Mouse (Mus musculus): ENCODE measurements at regions not wholly inside any gene's neighbourhood (a gene's known extent, or its start where the extent isn't known, plus 50 kb on each side); places are given as distances from the start of the nearest gene placed in this dataset.

DNA sequence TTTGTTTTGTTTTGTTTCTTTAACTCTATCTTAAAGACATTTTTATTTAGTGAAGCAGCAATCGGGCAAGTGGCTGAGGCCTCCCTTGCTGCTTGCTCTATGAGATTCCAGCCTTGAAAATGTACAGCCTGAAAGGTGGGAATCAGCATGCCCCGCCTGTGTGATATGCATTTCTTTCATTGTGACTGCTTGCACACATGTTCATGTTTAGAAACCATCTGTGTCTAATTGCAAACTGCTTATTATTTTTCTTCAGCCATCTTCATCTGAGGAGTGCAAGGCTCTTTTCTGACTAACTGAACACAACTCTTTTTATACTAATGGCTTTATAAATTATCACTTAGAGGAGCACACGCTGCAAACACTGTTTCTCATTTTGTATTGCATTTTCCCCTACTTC lies 449.0 kb upstream of the Sptlc3 start:
- WGBS: 67% methylated on average over 3 of the region's 3 CpGs
- Histone ChIP-seq H3K27ac (ENCODE audit: insufficient read depth, low read depth, low read length) (no peak overlapping the region), H3K4me1 (ENCODE audit: control insufficient read depth, insufficient read depth, low read length) (no peaks in the 10 kb centered on the region), H3K4me3 (ENCODE audit: insufficient read depth, low read depth, low read length) (no peak overlapping the region)
- no peak for TF ChIP-seq CTCF (IDR thresholded peaks at IDR 0.05; ENCODE audit: insufficient read depth, low read depth, low read length)
- no peak for TF ChIP-seq POLR2A (IDR thresholded peaks at IDR 0.05; ENCODE audit: insufficient read depth, low read depth, low read length)

DNA sequence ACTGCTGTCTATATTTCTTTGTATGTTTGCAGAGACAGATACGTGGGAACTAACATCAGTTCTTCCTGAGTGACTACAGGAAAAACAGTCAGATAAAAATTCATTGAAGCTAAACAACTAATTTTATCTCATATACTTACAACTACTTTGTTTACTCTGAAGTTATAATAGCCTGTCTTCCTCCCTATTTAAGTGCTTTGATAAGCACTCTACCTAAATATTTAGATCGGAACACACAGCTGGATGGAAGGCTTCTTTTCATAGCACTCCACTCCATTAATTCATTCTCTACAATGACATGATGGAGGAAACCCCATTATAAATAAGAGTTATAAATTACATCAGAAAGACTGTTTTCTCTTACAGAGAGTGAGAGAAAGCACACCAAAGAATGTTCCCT lies 438.5 kb upstream of the Sptlc3 start:
- no peak overlapping the region for H3K27ac ChIP-seq (ENCODE audit: insufficient read depth, low read depth, low read length)
- no peaks in the 10 kb centered on the region for H3K4me1 ChIP-seq (ENCODE audit: control insufficient read depth, insufficient read depth, low read length)
- no peak for TF ChIP-seq POLR2A (IDR thresholded peaks at IDR 0.05; ENCODE audit: insufficient read depth, low read depth, low read length)
- 66% methylated on average over 2 of the region's 2 CpGs for WGBS
- H3K4me3 ChIP-seq (ENCODE audit: insufficient read depth, low read depth, low read length): no peak overlapping the region

DNA sequence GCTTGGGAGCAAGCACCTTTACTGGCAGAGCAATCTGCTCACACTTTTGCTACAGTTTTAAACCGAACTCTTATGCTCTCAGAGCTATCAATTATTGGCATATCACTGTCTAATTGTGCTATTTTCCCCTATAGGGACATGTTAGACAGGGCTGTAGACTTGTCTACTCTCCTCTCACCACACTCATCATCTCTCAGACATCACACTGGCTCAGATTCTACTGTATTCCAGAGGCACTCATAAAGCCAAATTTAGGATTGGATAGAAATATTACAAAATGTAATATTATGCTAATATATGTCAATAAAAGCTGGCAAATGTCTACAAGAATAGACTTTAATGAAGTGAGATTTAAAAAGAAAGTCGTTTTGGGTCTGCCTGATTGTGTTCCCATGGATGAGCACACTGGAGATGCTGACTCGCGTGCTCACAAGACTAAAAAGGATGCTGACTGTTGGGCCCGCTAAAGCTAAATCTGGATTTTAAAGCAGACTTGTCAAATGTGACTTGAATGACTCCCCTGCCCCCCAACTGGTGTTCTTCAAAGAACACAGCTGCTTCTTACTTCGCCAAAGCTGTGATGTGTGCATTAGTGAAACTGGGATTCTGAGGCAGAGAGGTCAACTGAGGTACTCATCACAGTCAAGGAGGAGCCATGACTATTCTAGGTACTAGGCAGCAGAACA lies 424.3 kb upstream of the Sptlc3 start:
- 61% methylated on average over 6 of the region's 6 CpGs for WGBS
- no peaks in the 10 kb centered on the region for H3K4me1 ChIP-seq (ENCODE audit: control insufficient read depth, insufficient read depth, low read length)
- no peak overlapping the region for H3K4me3 ChIP-seq (ENCODE audit: insufficient read depth, low read depth, low read length)
- H3K27ac ChIP-seq (ENCODE audit: insufficient read depth, low read depth, low read length): no peak overlapping the region
- TF ChIP-seq POLR2A (IDR thresholded peaks at IDR 0.05; ENCODE audit: insufficient read depth, low read depth, low read length): no peak
- no peak for TF ChIP-seq CTCF (IDR thresholded peaks at IDR 0.05; ENCODE audit: insufficient read depth, low read depth, low read length)

DNA sequence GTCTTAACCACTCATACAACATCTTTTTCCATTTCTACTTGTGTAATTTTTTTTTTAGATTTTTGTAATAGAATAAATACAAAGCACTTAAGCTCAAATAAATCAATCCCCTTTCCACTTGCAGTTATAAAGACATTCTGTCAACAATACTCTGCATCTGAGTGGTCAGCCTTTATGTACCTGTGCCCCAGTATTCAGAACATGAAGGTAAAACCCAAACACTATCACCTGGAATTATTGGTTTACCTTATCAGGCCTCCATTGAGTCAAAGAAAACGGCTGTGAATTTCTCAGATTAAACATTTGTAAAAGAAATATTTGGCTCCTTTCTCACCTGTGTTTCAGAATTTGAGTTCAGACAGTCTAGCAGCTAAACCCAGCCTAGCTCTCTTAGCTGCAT lies 422.0 kb upstream of the Sptlc3 start:
- Histone ChIP-seq H3K4me3 (ENCODE audit: insufficient read depth, low read depth, low read length) (no peak overlapping the region), H3K27ac (ENCODE audit: insufficient read depth, low read depth, low read length) (no peak overlapping the region), H3K4me1 (ENCODE audit: control insufficient read depth, insufficient read depth, low read length) (no peaks in the 10 kb centered on the region)
- TF ChIP-seq POLR2A (IDR thresholded peaks at IDR 0.05; ENCODE audit: insufficient read depth, low read depth, low read length) (no peak), CTCF (IDR thresholded peaks at IDR 0.05; ENCODE audit: insufficient read depth, low read depth, low read length) (no peak)
- WGBS: 91% methylated on average over 1 of the region's 1 CpGs

DNA sequence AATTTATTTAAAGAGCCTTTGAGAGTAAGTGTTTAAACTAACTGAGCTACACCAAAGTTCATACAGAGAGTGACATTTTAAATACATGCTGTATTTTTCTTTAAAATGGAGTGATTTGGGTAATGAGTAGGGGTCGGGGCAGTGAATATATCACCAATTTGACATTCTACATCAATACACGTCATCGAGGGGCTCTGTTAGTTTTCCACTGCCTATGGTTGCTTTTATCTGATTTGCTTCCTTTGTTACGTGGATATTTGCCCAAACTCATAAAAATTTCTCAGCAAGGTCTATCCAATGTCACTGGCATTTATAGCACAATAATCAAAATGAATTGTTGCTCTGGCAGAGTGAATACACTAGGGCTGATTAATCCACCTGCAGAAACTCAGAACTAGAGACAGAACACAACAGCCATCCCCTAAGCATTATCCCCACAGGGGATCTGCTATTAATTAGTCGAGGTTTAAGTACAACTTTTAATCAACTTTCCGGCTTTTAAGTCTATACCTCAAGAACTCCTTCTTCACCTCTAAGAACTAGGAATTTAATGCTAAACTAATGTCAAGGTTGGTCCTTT lies 400.1 kb upstream of the Sptlc3 start:
- no peaks in the 10 kb centered on the region for H3K4me1 ChIP-seq (ENCODE audit: control insufficient read depth, insufficient read depth, low read length)
- H3K27ac ChIP-seq (ENCODE audit: insufficient read depth, low read depth, low read length): no peak overlapping the region
- WGBS: 80% methylated on average over 6 of the region's 6 CpGs
- H3K4me3 ChIP-seq (ENCODE audit: insufficient read depth, low read depth, low read length): no peak overlapping the region
- TF ChIP-seq CTCF (IDR thresholded peaks at IDR 0.05; ENCODE audit: insufficient read depth, low read depth, low read length) (no peak), POLR2A (IDR thresholded peaks at IDR 0.05; ENCODE audit: insufficient read depth, low read depth, low read length) (no peak)

DNA sequence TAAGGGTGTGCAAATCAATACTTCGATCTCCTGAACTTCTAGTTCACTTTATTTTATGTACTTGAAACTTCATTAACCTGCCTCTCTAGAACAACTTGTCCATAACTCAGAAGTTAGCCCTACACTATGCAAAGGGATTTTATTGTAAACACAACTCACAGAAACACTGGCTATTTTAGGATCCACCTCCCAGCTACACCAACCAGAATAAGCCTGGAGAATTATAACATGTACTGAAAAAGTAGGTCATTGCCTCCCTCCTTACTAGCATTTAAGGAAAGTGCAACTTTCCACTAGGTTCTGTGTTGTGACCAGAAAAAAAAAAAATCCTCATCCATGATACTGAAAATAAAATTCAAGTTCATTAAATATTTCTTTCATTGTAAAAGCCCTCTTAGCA lies 382.0 kb upstream of the Sptlc3 start:
- Histone ChIP-seq H3K27ac (ENCODE audit: insufficient read depth, low read depth, low read length) (no peak overlapping the region), H3K4me1 (ENCODE audit: control insufficient read depth, insufficient read depth, low read length) (no peaks in the 10 kb centered on the region), H3K4me3 (ENCODE audit: insufficient read depth, low read depth, low read length) (no peak overlapping the region)
- 78% methylated on average over 1 of the region's 1 CpGs for WGBS
- TF ChIP-seq CTCF (IDR thresholded peaks at IDR 0.05; ENCODE audit: insufficient read depth, low read depth, low read length) (no peak), POLR2A (IDR thresholded peaks at IDR 0.05; ENCODE audit: insufficient read depth, low read depth, low read length) (no peak)

DNA sequence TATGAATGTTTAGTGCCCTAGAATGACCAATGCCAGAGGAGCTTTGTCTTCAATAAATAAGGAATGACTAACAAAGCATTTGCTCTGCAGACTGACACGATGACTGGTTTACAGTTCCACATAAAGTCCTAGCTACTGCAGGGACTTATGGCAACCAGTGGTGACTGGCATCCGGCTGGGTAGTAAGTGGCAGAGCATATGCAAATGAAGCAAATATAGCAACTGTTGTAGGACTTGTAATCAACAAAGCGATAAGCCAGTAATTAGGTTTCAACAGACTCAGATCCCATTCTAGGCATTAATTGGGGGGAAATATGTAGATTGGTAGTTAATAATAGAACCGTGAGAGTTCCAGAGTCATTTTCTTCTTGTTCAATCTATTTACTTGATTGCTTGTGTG lies 379.2 kb upstream of the Sptlc3 start:
- no peak for TF ChIP-seq POLR2A (IDR thresholded peaks at IDR 0.05; ENCODE audit: insufficient read depth, low read depth, low read length)
- TF ChIP-seq CTCF (IDR thresholded peaks at IDR 0.05; ENCODE audit: insufficient read depth, low read depth, low read length): no peak
- H3K4me3 ChIP-seq (ENCODE audit: insufficient read depth, low read depth, low read length): no peak overlapping the region
- no peaks in the 10 kb centered on the region for H3K4me1 ChIP-seq (ENCODE audit: control insufficient read depth, insufficient read depth, low read length)
- 25% methylated on average over 4 of the region's 4 CpGs for WGBS
- H3K27ac ChIP-seq (ENCODE audit: insufficient read depth, low read depth, low read length): no peak overlapping the region

DNA sequence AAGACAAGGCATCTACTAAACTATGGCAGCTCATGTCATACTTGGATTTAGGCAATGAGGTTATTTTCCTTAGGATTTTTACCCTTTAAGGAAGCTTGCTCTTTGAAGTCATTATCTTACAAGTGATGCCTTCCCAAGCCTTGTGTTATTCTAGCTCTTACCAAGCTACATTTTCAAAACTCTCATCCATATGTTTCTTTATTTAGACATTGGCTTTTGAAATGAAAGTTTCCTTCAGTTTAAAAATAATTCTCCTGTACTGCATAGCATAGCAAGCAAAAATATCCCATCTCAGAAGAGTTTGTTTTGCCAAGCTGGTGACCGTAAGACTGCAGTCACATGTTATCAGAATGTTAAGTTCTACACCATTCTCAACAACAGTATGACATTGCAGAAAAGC lies 372.8 kb upstream of the Sptlc3 start:
- no peaks in the 10 kb centered on the region for H3K4me1 ChIP-seq (ENCODE audit: control insufficient read depth, insufficient read depth, low read length)
- TF ChIP-seq POLR2A (IDR thresholded peaks at IDR 0.05; ENCODE audit: insufficient read depth, low read depth, low read length): no peak
- TF ChIP-seq CTCF (IDR thresholded peaks at IDR 0.05; ENCODE audit: insufficient read depth, low read depth, low read length): no peak
- H3K4me3 ChIP-seq (ENCODE audit: insufficient read depth, low read depth, low read length): no peak overlapping the region
- no peak overlapping the region for H3K27ac ChIP-seq (ENCODE audit: insufficient read depth, low read depth, low read length)
- WGBS: 90% methylated on average over 1 of the region's 1 CpGs

DNA sequence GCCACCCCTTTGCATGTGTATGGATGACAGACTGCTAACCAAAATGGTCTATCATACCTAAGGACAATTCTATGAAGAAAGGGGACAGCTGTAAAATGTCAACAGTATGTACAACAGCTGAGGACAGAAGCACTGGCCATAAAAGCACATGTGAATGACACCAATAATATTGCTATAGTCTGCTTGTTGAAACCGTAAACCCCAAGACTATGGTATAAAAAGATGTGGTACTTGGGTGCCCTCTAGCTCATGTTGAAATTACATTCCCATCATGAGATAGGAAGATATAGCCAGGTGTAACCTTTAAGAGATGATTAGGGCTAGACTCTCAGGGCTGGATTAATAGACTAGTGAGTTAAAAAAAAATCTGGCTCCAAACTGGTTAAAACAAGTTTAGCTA lies 361.6 kb upstream of the Sptlc3 start:
- Histone ChIP-seq H3K27ac (ENCODE audit: insufficient read depth, low read depth, low read length) (no peak overlapping the region), H3K4me3 (ENCODE audit: insufficient read depth, low read depth, low read length) (no peak overlapping the region), H3K4me1 (ENCODE audit: control insufficient read depth, insufficient read depth, low read length) (no peaks in the 10 kb centered on the region)
- 31% methylated on average over 1 of the region's 1 CpGs for WGBS
- no peak for TF ChIP-seq POLR2A (IDR thresholded peaks at IDR 0.05; ENCODE audit: insufficient read depth, low read depth, low read length)
- no peak for TF ChIP-seq CTCF (IDR thresholded peaks at IDR 0.05; ENCODE audit: insufficient read depth, low read depth, low read length)
